Mouse (Mus musculus): ENCODE measurements around the gene Tmem184b. TPM values are rescaled to one million over a fixed set of nuclear protein-coding genes. Genes with fewer than 3 reads are reported as not detected.
A peak's percentile ranks its signal among the peaks of the same experiment; 100 is the strongest.

Gene Tmem184b
- total RNA-seq, 2 experiments from 2014 or later: 59.2 to 67.8 TPM

DNA sequence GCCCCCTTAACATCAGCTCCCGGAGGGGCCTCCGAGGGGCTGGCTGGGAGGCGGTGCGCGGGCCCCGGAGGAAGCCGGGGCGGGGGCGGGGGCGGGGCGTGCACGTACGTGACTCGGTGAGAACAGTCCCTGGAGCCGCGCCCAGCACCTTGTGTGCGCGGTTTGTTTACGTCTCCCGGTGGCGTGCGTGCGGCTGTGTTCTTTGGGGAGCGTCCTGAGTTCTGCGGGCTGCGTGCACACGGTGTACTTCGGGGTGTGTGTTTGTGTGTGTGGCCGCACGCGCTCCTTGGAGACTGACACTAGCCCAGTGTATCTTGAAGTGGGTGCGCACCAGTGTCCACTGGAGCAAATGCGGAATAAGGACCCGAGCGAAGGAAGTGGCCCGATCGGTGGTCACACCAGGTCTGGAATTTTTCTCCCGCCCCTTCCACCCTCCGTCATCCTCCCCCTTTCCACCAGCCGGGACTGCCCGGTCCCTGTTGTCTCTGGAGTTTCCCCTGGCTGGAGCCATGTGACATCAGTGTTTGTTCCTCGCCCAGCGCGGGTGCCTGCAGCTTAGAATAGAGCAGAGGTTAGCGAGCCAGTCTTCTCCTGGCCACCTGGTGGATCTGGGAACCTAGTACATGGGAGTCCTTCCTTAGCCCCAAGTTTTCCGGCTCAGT, 55.4 kb downstream of the Tmem184b start:
- intact Hi-C loops (cut with DNase I): loop anchor here (5.0 kb wide), 1 partner anchor 76 kb away; no protein-coding TSS in a partner anchor
- DNase-seq: peak; percentile 83

DNA sequence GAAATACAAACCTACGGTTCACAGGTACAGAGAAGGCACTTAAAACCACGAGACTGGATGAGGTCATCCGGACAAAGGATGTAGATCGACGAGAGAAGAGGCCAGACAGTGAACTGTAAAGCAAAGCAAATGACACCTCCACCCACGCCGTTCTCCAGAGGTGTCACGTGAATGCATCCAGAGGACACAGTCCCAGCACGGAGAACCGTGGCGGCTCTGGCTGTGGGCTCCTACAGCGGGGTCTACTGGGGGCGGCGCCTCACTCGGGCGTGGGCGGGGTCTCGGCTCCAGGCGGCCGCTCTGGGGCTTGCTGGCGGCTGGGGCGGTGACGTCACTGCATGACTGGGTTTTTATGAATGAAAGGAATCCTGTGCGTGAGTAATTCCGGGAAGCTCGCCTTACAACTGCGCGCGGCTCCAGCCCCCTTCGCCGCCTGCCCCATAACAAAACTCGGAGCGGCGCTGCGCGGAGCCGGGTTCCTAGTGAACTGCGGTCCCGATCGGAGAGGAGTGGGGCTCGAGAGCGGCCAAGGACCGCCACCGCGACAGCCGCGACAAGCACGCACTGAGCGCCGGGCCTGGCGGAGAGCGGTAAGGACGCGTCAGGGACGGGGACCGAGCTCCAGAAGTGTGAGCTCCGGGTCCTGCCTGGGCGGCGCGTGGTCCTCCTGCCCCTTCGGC, 56.1 kb downstream of the Tmem184b start:
- peak; percentile 94 to 95 for DNase-seq
- intact Hi-C loops (cut with DNase I): loop anchor here (5.0 kb wide), 1 partner anchor 75 kb away; no protein-coding TSS in a partner anchor

DNA sequence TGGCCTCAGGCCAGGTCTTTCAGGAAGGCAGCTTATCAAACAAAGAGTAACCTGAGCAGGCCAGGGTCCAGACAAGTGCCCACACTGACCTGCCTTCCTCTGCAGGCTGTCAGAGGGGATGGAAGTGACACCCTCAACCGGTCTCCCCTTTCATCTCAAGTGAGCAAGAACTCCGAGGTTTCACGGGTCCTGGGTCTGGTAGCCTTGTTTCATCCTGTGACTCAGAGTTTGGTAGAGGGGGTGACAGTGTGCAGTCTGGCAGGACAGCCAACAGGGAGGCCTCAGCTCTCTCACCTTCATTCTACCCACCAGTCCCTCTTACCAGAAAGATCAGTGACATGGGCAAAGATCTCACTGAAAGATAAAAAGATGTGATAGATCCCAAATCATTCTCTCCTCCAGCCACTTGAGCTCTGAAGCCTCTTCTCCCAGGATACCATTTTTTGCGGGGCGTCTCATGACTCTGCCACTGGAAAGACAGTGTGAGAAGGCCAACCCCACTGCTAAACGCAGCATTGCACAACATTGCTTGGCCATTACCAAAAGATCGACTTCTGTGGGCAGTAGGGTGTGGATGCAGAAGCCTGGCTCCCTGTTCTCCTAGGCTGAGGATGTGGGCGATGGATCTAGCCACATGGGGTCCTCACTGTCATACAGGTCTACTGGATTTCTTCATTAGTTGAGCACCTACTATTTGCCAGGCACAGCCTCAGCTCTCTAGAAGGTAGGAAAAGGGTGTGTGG, 57.1 kb downstream of the Tmem184b start, which contains the start of gene Maff:
Gene Maff (plus strand): TSS at position 571 of the 743 bp plus-strand sequence.
- peak in 1 of 2 experiments; percentile 1 for DNase-seq

DNA sequence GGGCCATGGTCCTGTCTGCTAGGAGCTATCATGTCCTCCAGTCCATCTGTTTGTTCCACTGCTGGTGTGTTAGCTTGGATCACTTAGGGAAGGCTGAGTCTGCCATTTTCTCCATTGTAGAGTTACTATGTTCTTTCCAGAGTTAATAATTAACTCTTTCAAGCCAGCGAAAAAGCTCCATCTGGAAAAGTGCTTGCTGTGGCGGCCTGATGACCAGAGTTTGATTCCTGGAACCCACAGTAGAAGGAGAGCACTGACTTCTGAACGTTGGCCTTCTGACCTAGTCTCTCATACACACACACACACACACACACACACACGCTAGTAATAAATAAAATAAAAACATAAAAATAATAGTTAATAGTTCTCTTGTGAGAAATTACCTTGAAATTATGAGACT, 58.7 kb downstream of the Tmem184b start:
- DNase-seq: no peak
- intact Hi-C loops (cut with DNase I): loop anchor here (5.0 kb wide), 1 partner anchor 72 kb away; no protein-coding TSS in a partner anchor

More for the DNA sequence above, 57.1 kb downstream of the Tmem184b start, which contains the start of gene Maff:
- intact Hi-C loops (cut with DNase I): loop anchor here (5.0 kb wide), 1 partner anchor 74 kb away; no protein-coding TSS in a partner anchor

DNA sequence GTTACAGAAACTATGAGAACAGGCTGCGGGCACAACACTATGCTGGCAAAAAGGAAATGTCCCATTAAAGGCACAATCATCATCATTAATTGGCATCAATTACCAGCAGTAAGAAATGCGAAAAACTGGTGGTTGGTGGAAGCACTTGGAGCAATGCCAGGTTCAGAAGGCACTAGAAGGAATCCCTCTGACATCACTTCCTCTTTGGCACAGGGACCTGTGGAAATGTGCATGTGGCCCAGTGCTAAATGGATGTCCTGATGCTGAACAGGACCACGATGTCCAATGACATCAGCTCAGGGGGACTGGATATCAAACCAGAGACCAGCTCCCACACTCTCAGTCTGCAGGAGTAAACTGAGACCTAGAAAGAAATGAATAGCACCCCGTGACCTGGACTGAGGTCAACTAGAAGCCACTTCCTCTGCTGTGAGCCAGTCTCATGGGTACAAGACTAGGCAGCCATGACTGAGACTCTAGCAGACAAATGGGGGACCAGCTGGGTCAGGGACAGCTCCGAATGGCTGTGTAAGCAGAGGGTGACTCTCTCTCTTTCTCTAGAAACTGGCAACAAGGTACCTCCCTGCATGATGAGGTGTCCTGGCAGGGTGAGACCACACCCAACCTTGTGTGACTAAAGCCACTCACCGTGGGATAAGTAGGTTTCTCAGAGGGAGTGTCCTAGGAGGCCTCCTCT, 60.6 kb downstream of the Tmem184b start:
- no peak for DNase-seq
- intact Hi-C loops (cut with DNase I): no loop called here

DNA sequence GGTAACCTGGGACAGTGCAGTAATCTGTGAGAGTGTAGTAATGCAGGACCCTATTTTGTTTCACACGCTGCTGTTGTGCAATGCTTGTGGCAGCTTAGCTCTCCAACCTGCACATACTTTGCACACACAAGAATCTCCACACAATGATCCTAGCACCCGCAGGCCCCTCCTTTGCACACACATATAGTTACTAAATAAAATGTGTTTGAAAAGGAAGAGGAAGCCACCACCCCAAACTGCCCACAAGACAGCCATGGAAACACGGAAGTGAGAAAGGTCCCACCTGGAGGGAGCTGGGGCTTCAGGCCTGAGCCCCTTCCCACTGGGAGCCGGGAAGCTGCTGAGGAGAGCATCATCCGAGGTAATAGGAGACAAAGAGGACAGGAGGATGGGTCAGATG, 64.4 kb downstream of the Tmem184b start:
- intact Hi-C loops (cut with DNase I): no loop called here

DNA sequence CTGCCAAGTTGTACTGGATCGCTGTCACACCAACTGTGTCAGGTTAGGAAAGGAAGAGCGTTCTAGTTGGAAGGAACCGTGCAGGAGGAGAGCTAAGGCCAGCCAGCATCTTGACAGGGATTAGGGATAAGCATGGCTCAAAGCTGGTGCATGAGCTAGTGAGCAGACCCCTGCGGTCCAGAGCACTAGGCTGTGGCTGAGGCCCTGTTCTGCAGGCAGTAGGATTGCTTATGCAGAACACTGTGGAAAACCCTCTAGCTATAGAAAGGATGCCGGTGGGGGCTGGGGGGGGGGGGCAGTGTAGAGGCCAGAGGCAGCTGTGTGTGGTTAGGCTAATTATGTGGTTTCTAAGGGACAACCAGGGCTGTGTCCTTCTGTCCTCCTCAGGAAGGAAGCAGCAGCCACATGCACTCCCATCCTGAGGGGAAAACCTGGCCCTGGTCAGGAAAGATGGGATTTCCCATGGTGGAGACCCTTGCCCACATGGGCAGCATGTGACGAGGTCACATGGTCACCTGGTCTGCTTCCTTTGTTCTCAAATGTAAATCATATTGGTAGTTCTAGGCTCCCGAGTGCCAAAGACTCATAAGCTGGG, 68.2 kb downstream of the Tmem184b start:
- intact Hi-C loops (cut with DNase I): no loop called here
- DNase-seq: no peak

More for the DNA sequence above, 64.4 kb downstream of the Tmem184b start:
- no peak for DNase-seq

DNA sequence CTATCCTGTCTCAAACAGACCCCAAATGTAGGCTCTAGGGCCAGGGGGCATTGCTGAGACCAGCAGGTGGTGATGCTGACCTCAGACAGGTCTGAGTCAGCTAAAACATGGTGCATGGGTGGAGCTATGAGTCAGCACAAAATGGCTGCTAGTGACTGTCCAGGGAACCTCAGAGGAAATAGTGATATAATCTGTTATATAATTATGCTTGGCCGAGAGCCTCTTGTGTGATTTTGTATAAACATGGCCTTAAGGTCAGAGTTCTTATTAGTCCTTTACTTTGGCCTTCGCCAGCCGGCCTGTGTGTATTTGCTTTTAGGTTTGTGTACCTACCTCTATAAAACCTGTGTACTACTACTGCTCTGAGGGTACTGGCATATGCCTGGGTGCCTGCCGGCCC, 70.0 kb downstream of the Tmem184b start:
- intact Hi-C loops (cut with DNase I): no loop called here
- no peak for DNase-seq

DNA sequence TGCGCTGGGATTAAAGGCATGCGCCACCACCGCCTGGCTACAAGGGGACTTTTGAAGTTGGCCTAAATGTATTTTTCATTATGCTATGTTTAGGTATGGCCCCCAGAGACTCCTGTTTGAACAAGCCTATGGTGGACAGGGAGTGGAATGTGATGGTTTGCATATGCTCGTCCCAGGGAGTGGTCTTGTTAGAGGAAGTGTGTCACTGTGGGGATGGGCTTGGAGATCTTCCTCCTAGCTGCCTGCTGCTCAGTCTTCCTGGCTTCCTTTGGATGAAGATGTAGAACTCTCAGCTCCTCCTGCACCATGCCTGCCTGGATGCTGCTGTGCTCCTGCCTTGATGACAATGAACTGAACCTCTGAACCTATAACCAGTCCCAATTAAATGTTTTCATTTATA, 72.8 kb downstream of the Tmem184b start:
- intact Hi-C loops (cut with DNase I): no loop called here
- no peak for DNase-seq

DNA sequence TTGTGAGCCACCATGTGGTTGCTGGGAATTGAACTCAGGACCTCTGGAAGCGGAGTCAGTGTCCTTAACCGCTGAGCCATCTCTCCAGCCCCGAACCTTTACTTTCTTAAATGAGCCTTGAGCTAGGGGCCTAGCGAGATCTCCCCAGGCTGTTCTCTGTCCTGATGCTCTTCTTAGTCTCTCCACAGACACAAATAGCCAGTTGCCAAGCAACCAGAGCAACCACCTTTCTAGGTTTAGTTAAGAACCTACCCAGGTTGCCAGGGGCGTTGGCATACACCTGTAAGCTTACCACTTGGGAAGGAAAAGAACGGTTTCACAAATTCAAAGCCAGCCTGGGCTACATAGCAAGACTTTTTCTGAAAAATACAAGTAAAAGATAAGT, 73.4 kb downstream of the Tmem184b start:
- intact Hi-C loops (cut with DNase I): no loop called here
- no peak for DNase-seq

DNA sequence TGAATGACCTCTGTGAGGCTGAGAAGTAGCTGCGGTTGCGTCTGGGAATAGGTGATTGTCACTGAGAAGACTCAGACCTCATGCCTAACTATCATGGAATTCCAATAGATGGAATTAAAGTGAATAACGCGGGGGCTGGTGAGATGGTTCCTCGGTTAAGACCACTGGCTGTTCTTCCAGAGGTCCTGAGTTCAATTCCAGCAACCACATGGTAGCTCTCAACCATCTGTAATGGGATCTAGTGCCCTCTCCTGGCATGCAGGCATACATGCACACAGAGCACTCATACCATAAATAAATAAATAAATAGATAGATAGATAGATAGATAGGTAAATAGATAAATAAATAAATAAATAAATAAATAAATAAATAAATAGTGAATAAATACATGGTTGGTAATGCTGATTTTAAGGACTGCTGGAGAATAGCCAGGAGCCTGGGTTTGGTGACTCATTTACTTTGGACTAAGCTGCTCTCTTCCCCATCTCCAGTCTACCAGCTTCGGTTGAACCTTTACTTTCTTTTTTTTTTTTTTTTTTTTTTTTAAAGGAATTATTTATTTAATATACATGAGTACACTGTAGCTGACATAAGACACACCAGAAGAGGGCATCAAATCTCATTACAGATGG, 73.9 kb downstream of the Tmem184b start:
- intact Hi-C loops (cut with DNase I): no loop called here
- no peak for DNase-seq

DNA sequence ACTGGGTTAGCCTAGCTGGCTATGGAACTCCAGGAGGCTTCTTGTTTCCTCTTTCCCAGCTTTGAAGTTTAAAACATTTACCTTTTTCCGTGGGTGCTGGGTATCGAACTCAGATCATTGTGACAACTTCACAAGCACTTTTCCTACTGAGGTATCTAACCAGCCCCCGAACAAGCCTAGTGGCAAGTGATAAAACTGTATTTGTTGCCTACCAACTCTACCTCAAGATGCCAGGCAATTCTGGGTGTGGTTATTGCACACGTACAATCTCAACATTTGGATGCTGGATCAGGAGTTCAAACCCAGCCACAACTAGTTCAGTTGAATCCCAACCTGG, 74.5 kb downstream of the Tmem184b start:
- intact Hi-C loops (cut with DNase I): no loop called here
- DNase-seq: no peak

DNA sequence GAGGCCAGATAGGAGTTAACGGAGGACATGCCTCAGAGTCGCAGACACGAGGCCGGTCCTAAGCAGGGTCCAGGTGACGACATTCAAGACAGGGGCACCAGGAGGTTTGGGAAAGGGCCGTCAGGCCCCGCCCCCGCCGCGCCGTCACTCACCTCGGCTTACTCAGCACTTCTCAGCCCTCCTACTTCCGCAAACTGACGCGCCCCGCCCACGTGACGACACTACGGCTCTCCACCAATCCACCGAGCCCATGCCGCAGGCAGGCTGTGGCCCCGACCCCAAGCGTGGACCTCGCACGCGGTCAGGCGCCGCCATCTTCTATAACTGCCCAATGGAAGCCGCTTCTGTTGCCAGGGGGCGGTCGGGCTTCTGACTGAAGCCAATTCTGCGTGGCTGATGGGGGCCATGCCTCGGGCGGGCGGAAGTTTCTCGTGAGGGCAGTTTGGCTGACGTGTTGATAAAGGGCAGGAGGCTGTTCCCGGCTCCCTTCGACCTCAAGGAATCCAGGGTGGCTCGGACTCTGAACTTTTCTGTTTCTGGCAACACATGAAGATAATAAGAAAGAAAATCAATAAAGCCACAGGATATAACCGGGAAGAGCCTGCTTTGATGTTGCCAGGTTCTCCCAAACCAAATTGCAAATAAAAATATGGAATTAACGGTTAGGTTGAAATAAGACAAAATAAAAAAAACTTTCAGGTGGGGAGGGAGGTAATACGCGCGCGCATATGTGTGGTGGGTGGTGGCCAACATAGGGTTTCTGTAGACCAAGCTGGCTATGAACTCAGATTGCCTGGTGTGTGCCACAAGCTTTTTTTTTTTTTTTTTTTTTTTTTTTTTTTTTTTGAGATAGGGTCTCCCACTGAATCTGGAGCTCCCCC, 75.1 kb downstream of the Tmem184b start, which contains the start of gene Pla2g6:
Gene Pla2g6 (minus strand): TSS at position 333 of the 881 bp plus-strand sequence.
- intact Hi-C loops (cut with DNase I): no loop called here
- DNase-seq: peak; percentile 99

DNA sequence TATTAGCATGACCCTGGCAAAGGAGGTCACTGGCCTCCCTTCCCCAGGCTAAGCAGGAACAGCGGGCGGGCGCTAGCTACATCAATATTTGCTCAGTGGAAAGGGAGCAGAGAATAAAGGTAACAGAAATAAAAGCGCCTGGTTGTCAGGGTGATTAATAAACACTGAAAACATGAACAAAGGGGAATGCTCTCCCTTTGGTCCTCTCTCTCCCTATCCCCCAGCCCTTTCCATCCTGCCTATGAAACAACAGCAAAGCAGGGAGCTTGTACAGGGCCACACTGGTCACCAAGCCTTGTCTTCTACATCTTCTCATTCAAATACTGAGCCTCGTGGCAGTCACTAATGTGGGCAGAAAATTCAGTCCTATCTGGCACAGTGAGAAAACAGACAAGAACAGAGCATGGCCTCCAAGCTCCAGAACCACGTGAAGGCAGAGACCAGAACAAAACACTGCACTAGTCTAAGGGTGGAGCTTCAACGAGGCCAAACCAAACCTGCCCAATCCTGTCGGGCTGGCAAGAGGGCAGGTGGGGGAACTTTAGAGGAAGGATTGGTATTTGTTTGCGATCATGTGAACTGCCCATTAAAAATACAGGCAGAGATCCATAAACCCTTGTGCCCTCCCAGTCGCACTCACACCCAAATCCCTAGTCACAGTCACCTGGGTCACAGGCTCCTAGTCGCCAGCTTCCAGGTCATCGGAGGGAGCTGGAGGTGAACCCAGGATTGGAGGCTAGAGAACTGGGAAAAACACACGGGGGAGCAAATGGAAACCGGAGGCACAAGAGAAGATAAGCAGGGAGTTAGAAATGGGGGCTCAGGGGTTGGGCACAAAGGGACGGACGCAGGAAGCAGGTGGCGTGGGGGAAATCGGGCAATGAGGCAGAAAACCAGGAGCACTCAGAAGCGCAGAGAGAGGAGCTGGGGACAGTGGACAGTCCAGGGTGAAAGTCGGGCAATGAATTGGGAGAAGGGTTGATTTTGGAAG, 76.1 kb downstream of the Tmem184b start:
- intact Hi-C loops (cut with DNase I): no loop called here
- DNase-seq: peak; percentile 38 to 53

DNA sequence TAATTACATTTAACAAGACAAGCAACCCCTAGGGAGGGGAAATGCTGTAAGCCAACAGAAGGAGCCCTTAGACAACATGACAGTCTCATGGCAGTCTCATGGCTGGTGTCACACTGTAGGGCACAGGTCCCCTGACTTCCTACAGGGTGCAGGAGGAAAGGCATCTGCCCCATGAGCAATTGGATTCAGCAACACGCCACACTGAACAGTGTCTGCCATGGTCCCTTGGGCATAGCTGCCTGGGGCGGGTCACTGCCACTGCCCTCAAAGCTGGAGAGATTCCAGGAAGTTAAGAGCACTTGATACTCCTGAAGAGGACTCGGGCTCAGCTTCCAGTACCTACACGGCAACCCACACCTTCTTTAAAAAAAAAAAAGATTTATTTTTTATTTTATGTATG, 77.1 kb downstream of the Tmem184b start:
- DNase-seq: no peak
- intact Hi-C loops (cut with DNase I): no loop called here

DNA sequence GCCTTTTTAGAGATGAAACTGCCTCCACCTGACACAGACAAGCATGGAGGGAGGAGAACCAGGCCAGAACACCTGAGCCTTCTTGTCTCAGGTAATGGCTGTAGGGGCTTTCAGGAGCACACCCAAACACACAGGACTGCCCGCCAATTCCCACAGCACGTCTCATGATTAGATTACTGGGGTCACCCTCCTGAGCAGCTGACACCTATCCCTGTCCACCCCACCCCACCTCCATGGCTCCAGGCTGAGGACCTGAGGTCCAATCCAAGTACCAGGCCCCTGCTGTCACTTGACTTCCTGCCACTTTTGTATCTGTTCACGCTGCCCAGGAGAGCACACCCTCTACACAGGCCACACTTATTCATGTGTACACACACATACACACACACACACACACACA, 77.6 kb downstream of the Tmem184b start:
- no peak for DNase-seq
- intact Hi-C loops (cut with DNase I): no loop called here

DNA sequence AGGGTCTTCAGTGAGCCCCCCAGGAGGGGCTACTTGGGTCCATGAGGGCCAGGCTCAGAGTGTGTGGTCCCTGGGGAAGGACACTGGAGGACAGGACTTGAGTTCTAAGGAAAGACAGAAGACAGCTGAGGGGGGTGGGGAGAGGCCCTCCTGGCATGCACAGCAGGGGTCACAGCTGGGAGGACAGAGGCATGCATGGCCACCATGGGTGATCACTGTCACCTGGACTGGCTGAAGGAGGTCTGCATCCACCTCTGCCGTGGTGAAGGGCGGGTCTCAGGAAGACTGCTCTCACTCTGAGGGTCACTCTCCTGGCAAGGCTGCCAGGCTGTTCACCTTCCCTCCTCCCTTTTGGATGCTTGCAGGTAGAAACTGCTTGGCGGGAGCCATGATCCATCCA, 79.0 kb downstream of the Tmem184b start:
- intact Hi-C loops (cut with DNase I): no loop called here
- no peak for DNase-seq

DNA sequence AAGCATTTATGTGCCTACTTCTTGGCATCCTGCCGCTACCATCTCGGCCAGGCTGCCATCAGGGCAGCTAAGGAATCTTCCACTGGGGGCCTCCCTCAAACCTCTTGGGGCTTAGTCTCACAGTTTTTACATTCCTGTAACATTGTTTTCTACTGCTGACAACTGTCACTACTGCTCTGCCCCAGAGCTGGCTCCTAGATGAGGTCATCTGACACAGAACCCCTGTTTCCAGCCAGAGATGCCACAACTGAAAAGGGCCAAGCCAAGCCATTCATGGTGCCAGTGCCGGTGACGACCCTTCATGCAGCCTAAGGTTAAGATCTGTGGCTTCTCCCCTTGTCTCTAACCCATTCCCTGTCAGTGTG, 79.6 kb downstream of the Tmem184b start:
- intact Hi-C loops (cut with DNase I): no loop called here
- no peak for DNase-seq
